Mouse (Mus musculus) MEL (cell line): ENCODE measurements around the gene D1Ertd622e.

Experiments
- CHD1 ChIP-seq: IDR thresholded peaks from 2 replicates; pipeline ENCODE4 v1.6.1; 2012; ENCODE audit warnings: low read depth, mild to moderate bottlenecking, inconsistent platforms, low read length, improper control_type of control experiment
- CTCF ChIP-seq, 3 experiments: IDR thresholded peaks in 2 of 3; conservative IDR thresholded peaks in 1 of 3; 2 replicates each; pipeline ENCODE4 v1.5.1; 2011 to 2012; ENCODE audit warnings: low read length in 3 of 3, low read depth in 2 of 3, mild to moderate bottlenecking in 2 of 3, improper control_type of control experiment in 1 of 3, inconsistent platforms in 1 of 3, mixed read lengths in 1 of 3, moderate library complexity in 1 of 3; ENCODE audit not compliant: control insufficient read depth in 1 of 3, insufficient read depth in 1 of 3, poor library complexity in 1 of 3, severe bottlenecking in 1 of 3
- E2F4 ChIP-seq: IDR thresholded peaks from 2 replicates; pipeline ENCODE4 v1.6.1; 2011; ENCODE audit warnings: low read depth, low read length, improper control_type of control experiment, borderline replicate concordance
- RCOR1 ChIP-seq: IDR thresholded peaks from 2 replicates; pipeline ENCODE4 v1.6.1; 2012; ENCODE audit warnings: low read depth, mild to moderate bottlenecking, inconsistent platforms, low read length, improper control_type of control experiment

- TF ChIP-seq CTCF (IDR thresholded peaks at IDR 0.05 in 2 of 3, conservative IDR thresholded peaks at IDR 0.05 in 1 of 3; ENCODE audit: control insufficient read depth in 1 of 3, insufficient read depth in 1 of 3, low read depth in 2 of 3, low read length in 3 of 3, poor library complexity in 1 of 3, severe bottlenecking in 1 of 3): no peak
- TF ChIP-seq CHD1: no peak
- no peak for TF ChIP-seq E2F4
- no peak for TF ChIP-seq RCOR1
Measured at GRCm38 (mm10) chr1:97657786-97658185, 4.1 kb downstream of the D1Ertd622e start.
